Mouse (Mus musculus) adrenal gland, postnatal 14 days (tissue): ENCODE measurements at regions not wholly inside any gene's neighbourhood (a gene's known extent, or its start where the extent isn't known, plus 50 kb on each side); places are given as distances from the start of the nearest gene placed in this dataset.
A peak's percentile ranks its signal among the peaks of the same experiment; 100 is the strongest.
"Not testable (repeated sequence)": the region's sequence is repeated elsewhere in the genome, so short reads cannot be mapped to it uniquely, and the experiment has no call there.

Experiments
- DNase-seq: peaks from one replicate; pipeline ENCODE4 v3.0.0; 2021; ENCODE audit warnings: mixed read lengths
- microRNA-seq, 2 experiments: library from miRNA; unstranded; fragments of <30 nt; microRNA quantifications; one replicate each; pipeline ENCODE4 v1.2.0; 2021

DNA sequence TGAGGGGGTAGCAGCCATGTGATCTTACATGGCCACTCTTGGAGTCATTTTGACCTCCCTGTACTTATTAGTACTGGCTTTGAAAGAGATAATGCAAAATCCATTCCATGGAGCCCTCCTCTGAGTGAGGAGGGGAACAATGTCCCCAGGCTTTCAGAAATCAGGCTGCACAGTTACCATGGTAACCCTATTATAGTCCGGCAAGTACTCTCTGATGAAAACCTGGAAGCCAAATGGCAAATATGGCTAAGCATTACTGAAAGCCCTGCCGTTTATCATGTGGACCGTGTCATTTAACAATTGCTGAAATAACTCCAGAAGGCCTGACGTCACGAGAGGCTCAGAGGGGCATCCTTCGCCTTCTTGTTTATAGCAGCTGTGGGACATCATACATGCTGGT lies 82.5 kb upstream of the Xcl1 start:
- DNase-seq: no peak

GRCm38 (mm10) chr1:165014328-165014727 lies 79.0 kb upstream of the Xcl1 start:
- DNase-seq: no peak

DNA sequence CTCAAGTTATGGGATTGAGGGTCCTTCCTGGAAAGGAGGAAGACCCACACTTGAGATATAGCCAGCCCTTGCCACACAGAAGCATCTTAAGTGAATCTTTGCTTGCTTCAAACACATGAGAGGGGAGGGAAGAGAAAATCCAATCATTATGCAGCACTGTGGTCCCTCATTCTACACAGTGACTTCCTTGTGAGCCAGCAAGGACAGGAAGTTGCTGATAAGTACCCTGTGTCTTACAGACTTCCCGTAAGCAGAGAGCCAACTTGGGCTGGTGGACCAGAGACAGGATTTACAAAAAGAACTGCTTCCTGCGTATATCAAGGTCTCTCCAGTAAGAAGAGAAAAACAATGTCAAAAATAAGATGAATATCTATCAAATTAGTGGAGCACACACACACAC lies 78.1 kb upstream of the Xcl1 start:
- no peak for DNase-seq

GRCm38 (mm10) chr1:165012376-165012775 lies 77.0 kb upstream of the Xcl1 start:
- no peak for DNase-seq

DNA sequence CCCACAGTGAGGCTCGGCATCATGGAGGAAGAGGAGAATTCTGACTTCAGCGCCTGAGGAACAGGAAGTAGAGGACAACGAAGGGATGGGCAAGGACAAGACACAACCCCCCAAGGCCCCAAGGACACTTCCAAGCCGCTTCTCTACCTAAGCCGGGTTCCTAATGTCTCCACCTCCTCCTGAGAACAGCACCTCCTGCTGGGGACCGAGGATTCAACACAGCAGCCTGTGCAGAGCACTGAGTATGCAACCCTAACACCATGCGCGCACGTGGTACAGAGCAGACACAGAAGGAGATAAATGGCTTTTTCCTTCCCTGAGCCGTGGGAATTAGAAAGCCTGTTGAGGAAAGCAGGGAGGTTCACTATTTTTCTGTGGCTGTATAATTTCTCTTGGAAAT lies 64.2 kb upstream of the Xcl1 start:
- peak; percentile 29 for DNase-seq

DNA sequence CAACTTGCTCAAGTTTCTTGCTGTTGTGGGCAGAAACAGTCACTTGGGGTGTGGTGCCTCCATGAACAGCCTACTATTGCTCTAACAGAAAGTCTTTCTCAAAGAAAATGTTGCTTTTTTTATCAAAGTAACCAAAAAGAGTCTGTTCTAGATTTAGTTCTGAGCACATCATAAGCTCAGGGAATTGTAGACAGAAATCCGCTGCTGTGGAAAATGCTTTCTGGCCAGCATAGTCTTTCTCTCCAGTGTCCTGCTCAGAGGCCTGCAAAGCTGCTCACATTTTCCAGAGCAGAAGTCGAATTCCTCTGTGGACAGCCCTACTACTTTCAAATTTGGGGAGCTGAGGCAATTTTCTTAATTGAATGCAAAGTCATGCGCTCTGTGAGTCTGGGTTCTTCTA lies 63.3 kb upstream of the Xcl1 start:
- DNase-seq: no peak

DNA sequence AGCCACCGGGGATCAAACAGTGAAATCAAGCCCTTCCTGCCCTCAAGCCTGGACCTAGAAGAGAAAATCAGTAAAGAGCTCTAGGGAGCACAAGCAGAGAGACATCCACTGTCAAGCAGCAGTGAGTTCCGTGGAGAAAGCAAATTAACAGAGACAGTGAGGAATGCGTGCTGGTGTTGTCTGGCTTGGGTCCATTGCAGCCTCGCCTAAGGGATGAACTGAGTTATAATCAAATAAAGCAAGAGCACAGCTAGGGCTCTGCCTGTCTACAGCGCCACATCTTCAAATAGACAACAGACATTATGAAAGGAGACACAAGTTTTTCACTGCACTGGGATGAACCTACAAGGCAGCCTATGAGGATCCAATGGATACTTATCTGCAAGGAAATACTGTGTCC lies 62.3 kb upstream of the Xcl1 start:
- no peak for DNase-seq

- no peak for DNase-seq
Observed at GRCm38 (mm10) chr1:164994247-164994660, 58.9 kb upstream of the Xcl1 start.

DNA sequence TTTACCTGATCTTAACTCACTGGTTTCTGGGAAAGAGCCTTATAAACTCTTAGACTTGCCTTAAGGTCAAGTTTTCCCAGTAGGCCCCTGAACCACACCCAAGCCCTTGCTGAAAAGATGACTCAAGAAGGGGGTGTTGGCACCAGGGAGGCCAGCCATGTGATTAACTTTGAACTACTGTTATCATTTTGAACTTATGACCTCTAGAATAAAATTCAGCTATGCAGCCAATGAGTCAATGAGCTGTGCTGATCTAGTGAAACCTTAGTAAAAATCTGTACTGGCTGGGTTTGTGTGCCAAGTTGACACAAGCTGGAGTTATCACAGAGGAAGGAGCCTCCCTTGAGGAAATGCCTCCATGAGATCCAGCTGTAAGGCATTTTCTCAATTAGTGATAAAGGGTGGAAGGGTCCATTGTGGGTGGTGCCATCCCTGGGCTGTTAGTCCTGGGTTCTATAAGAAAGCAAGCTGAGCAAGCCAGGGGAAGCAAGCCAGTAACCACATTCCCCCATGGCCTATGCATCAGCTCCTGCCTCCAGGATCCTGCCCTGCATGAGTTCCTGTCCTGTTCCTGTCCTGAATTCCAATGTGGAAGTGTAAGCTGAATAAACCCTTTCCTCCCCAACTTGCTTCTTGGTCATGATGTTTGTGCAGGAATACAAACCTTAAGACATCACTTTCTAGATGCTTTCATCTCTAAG lies 58.0 kb upstream of the Xcl1 start:
- DNase-seq: peak; percentile 8

GRCm38 (mm10) chr1:164988982-164989381 lies 53.7 kb upstream of the Xcl1 start:
- DNase-seq: peak; percentile 52

- DNase-seq: no peak
Observed at GRCm38 (mm10) chr1:164988191-164988590, 52.9 kb upstream of the Xcl1 start.

GRCm38 (mm10) chr1:164985521-164985920 lies 50.2 kb upstream of the Xcl1 start:
- DNase-seq: not testable (repeated sequence)

Small RNA genes in the stretch of these regions (microRNA-seq; reads per million reads assigned to microRNA genes)
- 0 reads per million in 2 experiments for gene Gm26042
